Mouse (Mus musculus) bone marrow macrophage, adult 2 months (primary cell): ENCODE data around the gene Zfp609. TPM values are rescaled to one million over a fixed set of nuclear protein-coding genes. Genes with fewer than 3 reads are reported as not detected.

Experiments used
- H3K27ac ChIP-seq: 2 replicates; pipeline ENCODE4 v1.5.1; 2012; ENCODE audit warnings: low read depth, low read length; ENCODE audit not compliant: insufficient read depth
- H3K4me1 ChIP-seq: 2 replicates; pipeline ENCODE4 v1.6.1; 2012; ENCODE audit warnings: low read length; ENCODE audit not compliant: control insufficient read depth, insufficient read depth
- H3K4me3 ChIP-seq: 2 replicates; pipeline ENCODE4 v1.5.1; 2012; ENCODE audit warnings: mild to moderate bottlenecking, low read length, moderate library complexity; ENCODE audit not compliant: insufficient read depth
- CTCF ChIP-seq: IDR thresholded peaks from 2 replicates; pipeline ENCODE4 v1.5.1; 2012; ENCODE audit warnings: low read depth, mild to moderate bottlenecking, low read length, moderate library complexity
- POLR2A ChIP-seq: IDR thresholded peaks from 2 replicates; pipeline ENCODE4 v1.6.1; 2012; ENCODE audit warnings: mild to moderate bottlenecking, low read depth, low read length, borderline replicate concordance
- polyA plus RNA-seq: library from polyadenylated mRNA; stranded (reverse); fragments of >200 nt; gene quantifications from 2 replicates; pipeline ENCODE4 v1.2.4, GENCODE M21; 2012; ENCODE audit not compliant: missing spikeins, insufficient read depth, insufficient read length

The Zfp609 gene
- polyA plus RNA-seq, 1 experiment: 10.9 TPM

DNA sequence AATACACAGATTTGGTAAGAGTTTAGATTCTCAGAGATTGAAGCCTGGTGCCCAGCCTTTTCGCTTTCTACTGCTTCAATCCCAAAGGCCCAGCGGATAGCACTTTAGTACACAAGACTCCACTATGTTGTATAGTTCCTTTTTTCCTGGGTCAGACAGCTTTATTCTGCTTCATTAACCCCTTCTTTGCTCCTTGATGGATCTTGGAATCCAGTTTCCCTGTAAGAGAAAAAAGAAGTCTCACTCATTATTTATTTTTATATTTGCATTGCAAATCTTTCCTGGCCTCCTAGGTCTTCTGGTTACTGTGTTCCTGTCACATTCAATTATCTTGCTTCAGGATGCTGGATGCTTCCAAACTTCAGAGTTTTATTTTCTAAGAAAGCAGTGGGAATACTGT, 5.9 kb upstream of the Zfp609 start:
- Histone ChIP-seq H3K4me1 (peaks cover 15% of the 10 kb centered on the region), H3K4me3 (no peak overlapping the region)

GRCm38 (mm10) chr9:65832041-65832440, 4.7 kb upstream of the Zfp609 start:
- H3K4me1 ChIP-seq: peaks cover 17% of the 10 kb centered on the region
- H3K27ac ChIP-seq: no peak overlapping the region
- H3K4me3 ChIP-seq: no peak overlapping the region
- no peak for TF ChIP-seq POLR2A
- no peak for TF ChIP-seq CTCF

More for the DNA sequence above, 5.9 kb upstream of the Zfp609 start:
- no peak for TF ChIP-seq POLR2A
- no peak for TF ChIP-seq CTCF
- H3K27ac ChIP-seq: no peak overlapping the region

DNA sequence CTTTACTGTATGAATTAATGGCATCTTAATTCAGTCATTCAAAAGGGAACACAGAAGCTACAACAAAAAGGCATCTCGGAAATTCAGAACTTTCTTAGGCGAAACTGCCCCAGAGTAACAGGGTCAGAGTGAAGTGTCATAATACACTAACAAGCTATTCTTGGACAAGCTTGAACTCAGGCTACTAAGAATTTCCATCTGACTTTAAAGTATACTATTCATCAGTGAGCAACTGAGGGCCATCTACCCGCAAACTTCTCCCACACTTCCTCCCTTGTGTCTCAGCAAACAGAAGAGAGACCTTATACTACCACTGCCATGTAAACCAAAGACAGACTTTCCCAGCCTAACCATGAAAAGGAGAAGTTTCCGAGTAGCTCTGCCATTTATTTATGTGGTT, 3.8 kb upstream of the Zfp609 start:
- no peak overlapping the region for H3K4me3 ChIP-seq
- TF ChIP-seq POLR2A (no peak), CTCF (no peak)
- peaks cover 17% of the 10 kb centered on the region for H3K4me1 ChIP-seq
- H3K27ac ChIP-seq: no peak overlapping the region

DNA sequence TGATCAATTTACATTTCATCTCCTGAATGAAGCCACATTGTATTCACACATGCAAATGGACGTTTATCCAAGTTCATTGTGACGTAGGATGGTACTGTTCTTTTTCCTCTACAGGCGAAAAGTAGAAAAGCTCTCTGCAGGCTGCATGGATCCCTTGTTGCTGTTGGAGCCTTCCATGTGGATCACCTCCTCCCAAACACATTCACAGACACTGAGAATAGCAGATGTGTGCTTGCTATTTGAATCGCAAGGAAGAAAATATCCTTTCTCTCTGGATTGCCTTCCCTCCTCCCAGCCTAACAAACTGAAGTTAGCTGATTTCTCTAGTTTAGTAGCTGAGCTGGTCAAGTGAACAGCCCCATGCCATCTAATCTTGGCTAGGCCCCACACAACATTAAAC, 2.9 kb upstream of the Zfp609 start:
- Histone ChIP-seq H3K27ac (no peak overlapping the region), H3K4me3 (no peak overlapping the region), H3K4me1 (peaks cover 24% of the 10 kb centered on the region)
- no peak for TF ChIP-seq POLR2A

GRCm38 (mm10) chr9:65829410-65829809, 2.0 kb upstream of the Zfp609 start:
- TF ChIP-seq POLR2A (no peak), CTCF (no peak)
- Histone ChIP-seq H3K27ac (no peak overlapping the region), H3K4me1 (peaks cover 22% of the 10 kb centered on the region), H3K4me3 (no peak overlapping the region)

GRCm38 (mm10) chr9:65828511-65828910, 1.1 kb upstream of the Zfp609 start:
- no peak for TF ChIP-seq POLR2A
- TF ChIP-seq CTCF: no peak
- H3K27ac ChIP-seq: no peak overlapping the region
- peaks cover 31% of the 10 kb centered on the region for H3K4me1 ChIP-seq
- no peak overlapping the region for H3K4me3 ChIP-seq

DNA sequence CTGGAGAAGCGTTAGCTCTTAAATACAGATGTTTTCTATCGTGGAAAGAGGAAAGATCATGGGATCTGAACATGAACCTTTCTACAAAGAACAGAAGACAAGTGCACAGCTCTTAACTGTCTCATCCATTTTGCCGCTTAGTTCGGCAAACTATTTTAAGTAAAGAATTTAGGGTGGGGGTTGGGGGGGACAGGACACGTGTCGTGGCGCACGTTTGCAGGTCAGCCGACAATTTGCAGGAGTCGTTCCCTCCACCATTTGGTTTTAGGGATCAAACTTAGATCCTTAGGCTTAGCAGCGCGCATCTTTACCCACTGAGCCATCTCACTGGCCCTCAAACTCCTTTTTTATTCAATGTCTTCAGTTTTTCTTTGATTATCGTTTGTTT, 646 bp upstream of the Zfp609 start:
- Histone ChIP-seq H3K4me1 (peaks cover 34% of the 10 kb centered on the region), H3K4me3 (peak overlapping the region; percentile 91), H3K27ac (peak overlapping the region; percentile 51; the same call in 1 of the 2 replicates)
- TF ChIP-seq CTCF (no peak), POLR2A (no peak)

DNA sequence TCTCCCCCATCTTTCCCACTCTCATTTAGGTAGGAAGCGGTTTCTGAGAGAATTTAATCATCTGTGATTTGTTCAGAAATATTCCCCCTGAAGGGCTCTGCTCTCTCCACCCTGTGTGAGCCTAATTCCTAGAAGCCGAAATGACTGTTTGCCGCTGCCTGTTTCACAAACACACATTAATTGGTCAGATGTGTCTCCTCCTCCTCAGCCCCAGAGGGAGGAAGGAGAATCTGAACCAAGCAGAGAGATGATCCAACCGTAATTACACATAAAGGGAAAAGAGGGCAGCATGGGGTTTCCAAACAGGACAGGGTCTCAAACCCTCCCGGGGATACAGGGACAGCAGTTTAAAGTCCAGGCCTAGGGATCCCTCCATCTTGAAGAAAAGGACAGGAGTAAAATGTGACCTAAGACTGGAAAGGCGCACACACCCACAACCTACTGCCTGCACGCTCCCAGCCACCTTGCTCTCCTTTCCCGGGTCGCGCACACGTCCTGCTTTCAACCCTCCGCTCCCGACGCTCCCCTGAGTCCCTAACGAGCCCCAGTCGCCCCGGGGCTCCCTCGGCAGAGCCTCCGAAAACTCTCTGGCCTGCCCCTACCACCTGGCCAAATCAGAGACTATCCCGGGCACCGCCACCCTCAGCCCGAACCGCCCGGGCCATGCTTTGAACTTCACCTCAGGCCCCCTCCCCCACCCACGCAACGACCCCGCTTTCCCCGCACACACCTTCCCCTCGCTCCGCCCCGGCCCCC, 598 bp downstream of the Zfp609 start:
- H3K4me1 ChIP-seq: peaks cover 38% of the 10 kb centered on the region
- TF ChIP-seq CTCF: no peak
- no peak for TF ChIP-seq POLR2A
- peak overlapping the region; percentile 61 for H3K4me3 ChIP-seq
- peak overlapping the region; percentile 24; the same call in 1 of the 2 replicates for H3K27ac ChIP-seq

DNA sequence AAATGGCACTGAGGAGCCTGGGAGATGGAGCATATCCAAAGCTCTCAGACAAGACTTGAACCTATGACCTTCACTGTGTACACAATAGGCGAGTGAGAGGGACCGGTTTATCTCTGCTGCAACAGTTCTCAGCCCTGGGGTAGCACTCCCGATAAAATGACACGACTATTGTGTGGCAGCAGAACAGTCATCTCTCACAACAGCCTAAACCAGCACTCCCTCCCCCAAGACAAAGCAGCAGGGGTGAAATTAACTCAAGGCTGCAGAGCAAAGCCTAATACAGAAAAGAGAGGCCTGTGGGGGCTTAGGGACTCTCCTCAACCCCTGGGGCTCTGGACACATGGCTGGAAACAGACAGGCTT, 1.2 kb downstream of the Zfp609 start:
- Histone ChIP-seq H3K4me1 (peaks cover 41% of the 10 kb centered on the region), H3K27ac (no peak overlapping the region), H3K4me3 (peak overlapping the region; percentile 61)
- no peak for TF ChIP-seq CTCF
- no peak for TF ChIP-seq POLR2A

DNA sequence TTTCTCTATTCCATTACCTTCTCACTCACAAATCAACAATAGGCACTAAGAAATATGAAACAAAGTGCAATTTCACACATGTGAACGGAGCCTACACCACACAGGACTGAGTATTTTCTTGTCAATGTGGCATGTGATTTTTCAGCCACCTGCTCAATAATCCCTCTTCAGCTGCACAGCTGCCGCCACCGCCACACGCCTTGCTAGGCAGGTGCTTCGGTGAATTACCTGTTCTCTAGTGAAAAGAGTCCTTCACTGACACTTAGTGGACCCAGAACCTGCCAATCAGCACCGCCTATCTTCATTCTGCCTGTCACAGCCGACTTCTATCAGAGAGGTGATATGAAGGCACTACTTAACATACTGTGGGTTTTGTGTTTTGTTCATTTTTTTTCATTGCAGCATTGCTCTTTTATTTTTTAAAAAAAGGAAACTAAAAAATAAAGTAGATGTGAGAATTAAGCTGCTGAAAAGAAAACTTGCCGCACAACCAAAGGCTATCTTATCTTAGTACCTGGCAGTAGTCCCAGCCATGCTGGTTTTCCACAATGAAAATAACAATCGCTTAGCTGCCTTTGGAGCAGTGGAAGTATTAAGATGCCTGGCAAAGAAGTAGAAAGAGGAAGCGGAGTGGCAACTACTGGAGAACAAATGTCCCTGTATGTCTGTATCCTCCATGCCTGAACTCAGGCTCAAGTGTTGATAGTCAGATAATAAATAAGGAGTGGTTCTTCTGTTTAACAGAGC, 3.5 kb downstream of the Zfp609 start:
- H3K27ac ChIP-seq: no peak overlapping the region
- peaks cover 42% of the 10 kb centered on the region for H3K4me1 ChIP-seq
- no peak overlapping the region for H3K4me3 ChIP-seq
- TF ChIP-seq CTCF (no peak), POLR2A (no peak)
